In the genomic region with DNA sequence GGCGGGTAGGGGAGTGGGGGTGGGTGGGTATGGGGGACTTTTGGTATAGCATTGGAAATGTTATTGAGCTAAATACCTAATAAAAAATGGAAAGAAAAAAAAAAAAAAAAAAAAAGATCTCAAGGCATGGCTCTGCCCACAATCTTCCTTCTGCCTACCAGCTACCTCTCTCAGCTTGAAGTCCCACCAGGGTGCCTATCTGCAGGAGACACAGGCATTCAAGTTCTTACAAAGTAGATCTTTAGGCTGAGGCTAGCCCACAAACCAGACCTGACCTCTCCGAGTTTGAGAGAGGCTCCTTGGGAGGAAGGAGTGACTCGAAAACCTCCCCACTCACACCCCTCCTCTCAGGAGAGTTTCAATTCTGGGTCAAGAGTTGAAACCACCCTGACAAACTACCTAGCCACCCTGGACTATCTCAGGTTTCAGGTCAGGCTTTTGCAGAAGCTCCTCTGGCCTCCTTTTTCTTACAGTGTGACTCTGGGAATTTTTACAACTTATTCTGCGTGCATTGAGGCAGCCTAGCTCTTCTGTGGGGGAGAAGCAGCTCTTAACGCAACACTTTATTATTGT, we compare ENCODE assay signal across 26 mouse cellular contexts.
"Had no signal": no experiment of that assay in that cellular context is flagged by ENCODE, and none has a peak within 500 bp of the region (broad histone marks: within the 10 kb centered on the region; RNA-seq: fewer than 3 reads in every experiment).

No protein-coding gene starts in this region.

- H3K4me1 ChIP-seq: heart, embryonic 13.5 days; heart, embryonic 15.5 days; hindbrain, embryonic 13.5 days; hindbrain, embryonic 15.5 days; kidney, embryonic 15.5 days; limb, embryonic 10.5 days; limb, embryonic 12.5 days had no signal

- H3K27ac ChIP-seq: heart, embryonic 13.5 days; heart, embryonic 15.5 days; hindbrain, embryonic 13.5 days; hindbrain, embryonic 15.5 days; hindbrain, postnatal 0 days; kidney, embryonic 15.5 days; kidney, postnatal 0 days; left cerebral cortex, adult 2 months; limb, embryonic 10.5 days; limb, embryonic 12.5 days; liver, embryonic 14.5 days had no signal

- H3K4me3 ChIP-seq: heart, embryonic 13.5 days; heart, embryonic 15.5 days; hindbrain, embryonic 13.5 days; hindbrain, embryonic 15.5 days; kidney, embryonic 15.5 days; left cerebral cortex, adult 2 months; limb, embryonic 10.5 days; limb, embryonic 12.5 days had no signal

- H3K36me3 ChIP-seq: heart, embryonic 13.5 days; heart, embryonic 15.5 days; hindbrain, embryonic 13.5 days; hindbrain, embryonic 15.5 days; kidney, embryonic 15.5 days; limb, embryonic 10.5 days; limb, embryonic 12.5 days had no signal

- H3K9me3 ChIP-seq: heart, embryonic 13.5 days; heart, embryonic 15.5 days; hindbrain, embryonic 13.5 days; hindbrain, embryonic 15.5 days; kidney, embryonic 15.5 days; limb, embryonic 10.5 days; limb, embryonic 12.5 days had no signal

- DNase-seq: gastrocnemius, postnatal 14 days; gastrocnemius, postnatal 36 days; heart, adult 18-20 months; heart, postnatal 14 days; heart, postnatal 36 days; kidney, adult 11 months; kidney, adult 2 months; kidney, adult 9 months; kidney, postnatal 14 days; kidney, postnatal 36 days; layer of hippocampus, adult 9-11 months; liver had no signal

- H3K4me2 ChIP-seq: heart, embryonic 11.5 days; heart, embryonic 13.5 days; heart, embryonic 15.5 days; hindbrain, embryonic 13.5 days; hindbrain, embryonic 15.5 days; kidney, embryonic 15.5 days; limb, embryonic 12.5 days; liver, embryonic 11.5 days had no signal

- H3K27me3 ChIP-seq: heart, embryonic 13.5 days; heart, embryonic 15.5 days; hindbrain, embryonic 13.5 days; hindbrain, embryonic 15.5 days; kidney, embryonic 15.5 days; limb, embryonic 12.5 days had no signal

- H3K9ac ChIP-seq: heart, embryonic 13.5 days; heart, embryonic 15.5 days; hindbrain, embryonic 13.5 days; hindbrain, embryonic 15.5 days; kidney, embryonic 15.5 days; limb, embryonic 12.5 days; liver, embryonic 14.5 days had no signal

- ATAC-seq: hindbrain, postnatal 0 days; intestine, embryonic 16.5 days had no signal
